Mouse (Mus musculus): ENCODE measurements around the gene Exosc5. TPM values are rescaled to one million over a fixed set of nuclear protein-coding genes. Genes with fewer than 3 reads are reported as not detected.

The Exosc5 gene
- polyA plus RNA-seq, 1 experiment = 66.2 TPM

DNA sequence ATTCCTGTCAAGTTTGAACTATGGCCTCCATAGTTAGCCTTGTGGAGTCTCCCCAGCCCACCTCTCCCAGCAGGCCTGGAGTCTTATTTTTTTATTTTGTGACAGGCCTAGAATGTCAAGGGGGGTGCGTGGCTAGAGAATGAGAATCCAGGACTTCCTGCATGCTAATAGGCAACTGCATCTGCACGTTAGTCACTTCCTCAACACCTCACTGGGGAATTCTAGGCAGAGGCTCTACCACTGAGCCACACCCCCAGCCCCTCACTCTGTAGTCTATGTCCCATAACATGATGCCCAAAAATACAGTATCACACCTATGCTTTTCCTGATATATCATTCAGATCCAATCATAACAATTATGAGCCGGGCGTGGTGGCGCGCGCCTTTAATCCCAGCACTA is 18.0 kb downstream of the Exosc5 start:
- no peak for DNase-seq (ENCODE audit: low read depth)

DNA sequence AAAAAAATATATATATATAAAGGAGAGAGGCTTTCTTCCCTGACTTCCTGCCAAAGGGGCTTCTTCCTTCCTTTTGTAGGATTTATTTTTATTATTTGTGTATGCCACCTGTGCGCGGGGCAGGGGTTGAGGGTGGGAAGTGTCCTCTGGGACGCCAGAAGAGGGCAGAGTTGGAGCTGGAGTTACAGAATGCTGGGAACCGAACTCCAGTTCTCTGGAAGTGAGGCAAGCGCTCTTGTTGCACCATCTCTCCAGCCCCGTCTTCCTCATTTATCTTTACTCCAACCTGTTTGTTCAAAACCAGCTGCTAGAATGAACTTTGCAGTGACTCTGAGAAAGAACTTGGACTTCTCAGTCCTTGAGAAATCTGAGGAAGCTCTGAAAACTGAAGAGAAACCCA is 21.0 kb downstream of the Exosc5 start:
- no peak for DNase-seq (ENCODE audit: low read depth)

DNA sequence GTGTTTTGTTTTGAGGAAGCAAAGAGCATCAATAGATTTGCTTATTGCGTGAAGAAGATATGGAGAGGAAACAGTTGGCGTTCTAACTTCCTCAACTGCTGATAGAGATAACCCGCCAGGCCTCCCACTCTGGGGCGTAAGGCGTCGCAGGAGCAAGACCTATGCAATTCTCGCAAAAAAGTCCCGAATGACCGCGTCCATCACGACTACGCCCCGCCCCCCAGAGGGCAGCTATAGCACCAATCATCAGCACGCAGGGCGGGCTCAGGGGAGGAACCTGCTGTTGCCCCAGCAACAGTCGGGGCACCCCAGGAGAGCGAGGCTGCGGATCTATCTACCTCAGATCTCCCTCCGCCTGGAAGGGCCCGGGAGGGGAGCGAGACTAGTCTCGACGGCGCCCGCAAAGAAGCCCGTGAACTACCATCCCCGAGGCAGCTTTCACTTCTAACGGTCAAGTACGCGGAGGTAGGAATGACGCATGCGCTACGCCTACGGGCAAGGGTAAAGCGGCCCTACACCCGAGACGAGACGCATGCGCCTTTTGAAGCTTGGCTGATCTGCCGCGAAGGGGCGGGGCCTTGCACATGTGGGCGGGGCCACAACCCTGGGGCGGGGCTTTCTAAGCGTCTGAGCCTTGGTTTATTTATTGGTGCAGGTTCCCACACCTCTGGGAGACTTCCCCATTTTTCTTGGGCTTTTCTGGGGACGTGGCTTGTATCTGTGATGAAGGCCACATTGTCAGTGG is 21.7 kb downstream of the Exosc5 start, which contains the start of gene B9d2:
TSS of gene B9d2 (plus strand) at position 267 of the 745 bp plus-strand sequence.
- DNase-seq (ENCODE audit: low read depth) = no peak

DNA sequence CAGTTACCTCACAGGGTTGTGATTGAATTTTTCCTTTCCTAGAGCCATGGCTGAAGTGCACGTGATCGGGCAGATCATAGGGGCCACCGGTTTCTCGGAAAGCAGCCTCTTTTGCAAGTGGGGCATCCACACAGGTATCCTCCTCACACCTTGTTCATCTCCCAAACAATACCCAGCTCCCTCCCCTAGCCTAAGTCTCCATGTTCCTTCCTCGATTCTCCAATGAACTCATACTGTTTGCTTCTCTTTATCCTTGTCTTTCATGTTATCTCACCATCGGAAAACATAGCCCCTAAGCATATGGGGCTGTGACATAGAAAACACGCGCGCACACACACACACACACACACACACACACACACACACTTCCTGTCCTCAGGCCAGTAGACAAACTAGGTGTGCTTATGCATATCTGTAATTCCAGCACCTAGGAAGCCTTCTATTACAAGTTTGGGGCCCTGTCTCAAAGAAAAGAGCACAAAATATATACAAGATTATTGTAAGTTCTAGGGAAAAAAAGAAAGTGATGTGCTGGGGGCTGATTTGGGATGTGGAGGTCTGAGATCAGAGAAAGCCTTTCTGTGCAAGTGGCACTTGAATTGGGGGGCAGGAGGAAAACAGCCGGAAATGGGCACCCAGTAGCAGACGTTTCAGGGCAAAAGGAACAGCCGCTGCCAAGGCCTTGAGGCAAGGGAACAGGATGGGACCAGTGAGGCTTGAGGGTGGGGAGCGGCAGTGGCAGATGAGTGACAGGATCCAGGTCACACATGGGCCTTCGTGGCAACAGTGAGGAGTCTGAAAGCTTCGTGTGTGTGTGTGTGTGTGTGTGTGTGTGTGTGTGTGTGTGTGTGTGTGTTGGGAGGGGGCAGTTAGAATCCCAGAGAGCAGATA is 22.6 kb downstream of the Exosc5 start:
- DNase-seq (ENCODE audit: low read depth) = no peak

DNA sequence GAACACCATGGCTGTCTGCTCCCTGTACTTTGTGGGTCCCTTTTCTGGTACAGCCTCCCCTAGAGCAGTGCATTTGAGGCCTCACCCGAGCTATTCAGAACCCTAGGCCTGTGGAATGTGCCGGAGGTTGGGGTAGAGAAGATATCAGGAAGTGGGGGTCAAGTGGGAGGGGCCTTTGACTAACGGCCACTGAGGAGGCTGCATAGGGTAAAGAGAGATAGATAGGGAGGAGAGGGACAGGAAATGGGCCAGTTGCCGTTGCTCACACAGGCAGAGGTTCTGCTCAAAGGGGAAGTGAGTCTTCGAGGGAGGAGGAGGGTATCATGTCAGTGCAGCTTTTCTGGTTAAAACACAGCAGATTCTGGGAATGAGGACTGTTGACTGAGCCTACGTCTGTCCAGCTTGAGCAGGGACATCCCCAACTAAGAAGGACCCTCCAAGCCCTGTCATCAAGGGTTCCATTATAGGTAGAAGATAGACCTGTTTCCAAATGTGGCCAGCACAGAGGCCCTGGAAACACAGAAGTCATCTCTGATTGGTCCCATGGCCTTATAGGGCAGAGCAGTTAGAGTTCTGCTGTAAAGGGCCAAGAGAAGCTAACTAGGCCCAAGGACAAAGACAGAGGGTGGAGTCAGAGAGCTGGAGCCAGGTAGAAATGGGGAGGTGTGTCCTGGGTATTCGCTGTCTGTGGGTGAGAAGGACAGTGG is 24.7 kb downstream of the Exosc5 start:
- DNase-seq (ENCODE audit: low read depth) = no peak

DNA sequence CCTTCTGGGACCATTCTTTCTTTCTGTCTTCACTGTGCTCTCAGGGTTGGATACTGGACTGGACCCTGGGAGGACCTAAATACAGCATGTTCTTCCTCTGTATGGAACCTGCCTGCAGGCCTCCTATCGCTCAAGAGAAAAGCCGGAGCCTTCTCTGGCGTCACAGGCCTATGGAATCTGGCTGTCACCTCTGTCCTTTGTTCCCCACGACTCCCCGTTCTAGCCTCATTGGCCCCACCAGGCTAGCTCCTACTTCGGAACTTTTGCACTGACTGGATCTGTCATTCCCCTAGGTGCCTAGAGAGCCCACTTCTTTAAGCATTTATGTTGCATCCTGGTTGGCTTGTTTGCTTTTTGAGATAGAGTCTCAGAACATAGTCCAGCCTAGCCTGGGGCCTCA is 25.7 kb downstream of the Exosc5 start:
- DNase-seq (ENCODE audit: low read depth) = no peak

DNA sequence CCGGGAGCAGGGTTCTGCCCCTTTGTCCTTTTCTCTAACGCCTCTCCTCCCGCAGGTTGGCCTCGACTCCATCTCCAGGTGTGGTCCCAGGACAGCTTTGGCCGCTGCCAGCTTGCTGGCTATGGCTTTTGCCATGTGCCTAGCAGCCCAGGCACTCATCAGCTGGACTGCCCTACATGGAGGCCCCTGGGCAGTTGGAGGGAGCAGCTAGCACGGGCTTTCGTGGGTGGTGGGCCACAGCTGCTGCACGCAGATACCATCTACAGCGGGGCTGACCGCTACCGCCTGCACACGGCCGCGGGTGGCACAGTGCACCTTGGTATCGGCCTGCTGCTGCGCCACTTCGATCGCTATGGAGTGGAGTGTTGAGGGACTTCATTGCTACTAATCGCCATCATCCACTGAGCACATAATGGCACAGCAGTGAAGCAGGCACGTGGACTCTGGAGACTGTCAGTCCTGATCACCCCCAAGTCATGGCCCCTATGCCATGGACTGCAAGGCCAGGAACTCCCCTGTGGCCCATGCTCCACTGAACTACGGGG is 27.0 kb downstream of the Exosc5 start:
- no peak for DNase-seq (ENCODE audit: low read depth)

DNA sequence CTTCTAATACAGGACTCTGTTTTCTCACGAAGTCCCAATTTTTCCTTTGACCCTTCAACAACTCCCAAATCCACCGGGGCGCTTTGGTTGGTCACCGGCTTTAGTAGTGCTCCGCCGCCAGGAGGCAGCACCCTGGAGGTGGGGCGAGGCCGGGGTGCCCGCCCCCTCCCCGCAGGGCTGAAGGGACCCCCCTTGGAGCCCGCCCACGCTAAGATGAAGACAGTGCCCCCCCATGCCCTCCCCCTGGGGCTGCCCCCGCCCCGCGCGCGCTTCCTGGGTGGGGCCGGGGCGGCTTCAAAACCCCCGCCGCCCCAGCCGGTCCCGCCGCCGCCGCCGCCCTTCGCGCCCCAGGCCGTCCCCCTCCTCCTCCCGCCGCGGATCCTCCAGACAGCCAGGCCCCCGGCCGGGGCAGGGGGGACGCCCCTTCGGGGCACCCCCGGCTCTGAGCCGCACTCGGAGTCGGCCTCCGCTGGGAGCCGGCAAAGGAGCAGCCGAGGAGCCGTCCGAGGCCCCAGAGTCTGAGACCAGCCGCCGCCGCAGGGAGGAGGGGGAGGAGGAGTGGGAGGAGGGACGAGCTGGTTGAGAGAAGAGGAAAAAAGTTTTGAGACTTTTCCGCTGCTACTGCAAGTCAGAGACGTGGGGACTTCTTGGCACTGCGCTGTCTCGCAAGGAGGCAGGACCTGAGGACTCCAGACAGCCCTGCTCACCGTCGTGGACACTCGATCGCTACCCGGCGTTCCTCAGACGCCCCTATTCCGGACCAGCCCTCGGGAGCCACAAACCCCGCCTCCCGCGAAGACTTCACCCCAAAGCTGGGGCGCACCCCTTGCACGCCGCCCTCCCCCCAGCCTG is 27.9 kb downstream of the Exosc5 start, which contains the start of gene Tgfb1:
TSS of gene Tgfb1 (plus strand) at position 323 of the 852 bp plus-strand sequence.
- no peak for DNase-seq (ENCODE audit: low read depth)

DNA sequence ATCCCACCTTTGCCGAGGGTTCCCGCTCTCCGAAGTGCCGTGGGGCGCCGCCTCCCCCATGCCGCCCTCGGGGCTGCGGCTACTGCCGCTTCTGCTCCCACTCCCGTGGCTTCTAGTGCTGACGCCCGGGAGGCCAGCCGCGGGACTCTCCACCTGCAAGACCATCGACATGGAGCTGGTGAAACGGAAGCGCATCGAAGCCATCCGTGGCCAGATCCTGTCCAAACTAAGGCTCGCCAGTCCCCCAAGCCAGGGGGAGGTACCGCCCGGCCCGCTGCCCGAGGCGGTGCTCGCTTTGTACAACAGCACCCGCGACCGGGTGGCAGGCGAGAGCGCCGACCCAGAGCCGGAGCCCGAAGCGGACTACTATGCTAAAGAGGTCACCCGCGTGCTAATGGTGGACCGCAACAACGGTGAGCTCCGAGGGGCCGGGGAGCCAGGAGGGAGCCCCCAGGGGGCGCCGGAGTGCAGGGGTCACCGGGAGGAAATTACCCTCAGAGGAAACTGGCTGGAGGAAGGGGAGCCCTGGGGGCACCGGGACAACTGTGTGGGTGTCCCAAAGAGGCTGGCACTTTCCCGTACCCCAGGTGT is 28.9 kb downstream of the Exosc5 start:
- DNase-seq (ENCODE audit: low read depth) = no peak

DNA sequence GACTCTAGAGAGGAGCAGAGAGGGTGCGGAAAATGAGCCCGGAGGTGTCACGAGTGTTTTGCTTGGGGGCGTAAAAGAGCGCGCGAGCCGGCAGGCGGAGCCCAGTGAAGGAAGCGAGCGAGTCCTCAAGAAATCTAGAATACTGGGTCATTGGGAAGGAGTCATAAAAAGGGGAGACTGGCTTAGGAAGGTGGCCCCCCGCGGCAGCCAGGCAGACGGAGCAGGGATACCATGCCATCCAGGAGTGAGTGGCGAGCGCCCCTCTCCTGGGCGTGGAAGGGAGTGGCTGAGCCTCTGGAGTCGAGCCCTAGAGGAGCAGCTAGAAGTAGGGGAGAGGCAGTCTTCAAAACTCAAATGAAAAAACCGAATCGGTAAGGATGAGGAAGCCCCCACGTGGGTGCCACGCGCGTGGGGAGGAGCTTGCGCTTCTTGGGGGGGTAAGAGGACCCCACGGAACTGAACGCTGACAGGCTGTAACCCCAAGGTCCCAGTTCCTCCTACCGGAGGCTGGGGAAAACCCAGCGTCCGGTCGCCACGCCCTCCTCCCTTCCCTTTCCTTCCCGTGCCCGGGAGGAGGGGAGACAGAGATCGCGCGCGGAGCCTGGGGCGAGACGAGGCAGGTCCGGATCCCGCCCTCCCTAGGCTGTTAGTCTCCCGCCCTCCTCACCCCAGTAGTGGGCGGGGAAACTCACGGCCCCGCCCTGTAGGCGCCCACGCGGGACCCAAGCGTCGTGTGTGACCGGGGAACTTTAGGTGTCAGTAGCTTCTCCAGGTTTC is 30.0 kb downstream of the Exosc5 start:
- DNase-seq (ENCODE audit: low read depth) = no peak

DNA sequence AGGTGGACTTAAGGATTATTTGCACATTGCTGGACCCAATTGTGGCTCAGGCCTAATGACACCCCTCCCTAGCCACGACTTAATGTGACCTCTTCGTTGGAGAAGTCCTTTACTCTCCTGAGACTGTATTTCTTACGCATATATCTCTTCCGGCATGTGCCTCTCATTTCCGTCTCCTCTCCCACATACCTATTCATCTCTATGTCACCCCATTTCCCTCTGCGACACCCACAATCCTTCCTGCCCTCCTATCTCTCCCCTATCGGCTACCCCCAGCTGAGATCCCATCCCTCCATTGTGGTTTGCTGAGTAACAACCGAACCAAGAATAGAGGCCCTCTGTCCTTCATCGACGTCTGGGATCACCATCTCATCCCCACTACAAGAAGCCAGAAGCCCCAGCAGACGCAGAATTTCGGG is 30.6 kb downstream of the Exosc5 start:
- DNase-seq (ENCODE audit: low read depth) = no peak

DNA sequence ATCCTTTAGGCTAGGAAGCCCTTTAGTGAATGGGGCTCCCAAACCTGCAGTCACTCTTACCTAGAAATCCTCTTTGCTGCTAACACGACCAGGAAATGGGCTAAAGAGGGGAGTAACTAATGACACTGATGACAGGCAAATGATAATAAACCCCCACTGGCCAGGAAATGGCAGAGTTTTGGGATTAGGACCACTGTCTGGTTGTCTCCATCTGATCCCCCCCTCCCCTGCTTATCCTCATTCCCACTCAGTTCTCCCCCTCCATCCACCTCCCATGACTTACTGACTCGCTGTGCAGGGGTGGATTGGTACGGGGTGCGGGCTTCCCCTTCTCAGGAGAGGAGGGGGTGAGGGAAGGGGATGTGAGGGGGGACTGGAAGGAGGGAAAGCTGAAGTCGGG is 31.1 kb downstream of the Exosc5 start:
- DNase-seq (ENCODE audit: low read depth) = no peak

DNA sequence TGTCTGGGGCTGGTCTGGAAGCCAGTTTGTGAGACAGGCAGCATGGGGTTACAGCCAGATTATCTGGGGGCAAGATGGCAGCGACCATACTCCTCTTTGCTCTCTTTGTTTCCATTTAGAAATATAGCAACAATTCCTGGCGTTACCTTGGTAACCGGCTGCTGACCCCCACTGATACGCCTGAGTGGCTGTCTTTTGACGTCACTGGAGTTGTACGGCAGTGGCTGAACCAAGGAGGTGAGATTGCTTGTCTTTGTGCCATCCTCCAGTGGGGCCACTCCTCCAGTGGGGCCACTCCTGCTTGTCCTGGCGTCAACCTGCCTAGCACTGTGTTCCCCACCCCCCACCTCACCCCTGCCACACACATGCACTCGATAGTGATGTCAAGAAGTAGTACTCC is 35.1 kb downstream of the Exosc5 start:
- DNase-seq (ENCODE audit: low read depth) = no peak

DNA sequence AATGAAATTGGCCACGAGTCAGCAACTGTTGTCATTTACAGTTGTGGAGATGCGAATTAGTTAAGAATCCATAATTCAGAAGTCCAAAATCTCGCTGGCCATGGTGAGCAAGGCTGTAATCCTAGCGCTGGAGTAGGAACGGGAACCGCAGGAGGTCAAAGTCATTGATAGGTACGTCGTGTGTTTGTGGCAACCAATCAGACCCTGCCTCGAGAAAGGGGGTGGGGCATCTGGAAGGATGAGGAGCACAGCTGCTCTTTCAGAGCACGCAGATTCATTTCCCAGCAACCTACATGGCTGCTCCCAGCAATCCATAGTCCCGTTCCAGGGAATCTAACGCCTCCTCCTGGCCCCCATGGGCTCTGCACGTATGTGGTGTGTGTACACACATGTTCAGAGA is 40.9 kb downstream of the Exosc5 start:
- no peak for DNase-seq (ENCODE audit: low read depth)

DNA sequence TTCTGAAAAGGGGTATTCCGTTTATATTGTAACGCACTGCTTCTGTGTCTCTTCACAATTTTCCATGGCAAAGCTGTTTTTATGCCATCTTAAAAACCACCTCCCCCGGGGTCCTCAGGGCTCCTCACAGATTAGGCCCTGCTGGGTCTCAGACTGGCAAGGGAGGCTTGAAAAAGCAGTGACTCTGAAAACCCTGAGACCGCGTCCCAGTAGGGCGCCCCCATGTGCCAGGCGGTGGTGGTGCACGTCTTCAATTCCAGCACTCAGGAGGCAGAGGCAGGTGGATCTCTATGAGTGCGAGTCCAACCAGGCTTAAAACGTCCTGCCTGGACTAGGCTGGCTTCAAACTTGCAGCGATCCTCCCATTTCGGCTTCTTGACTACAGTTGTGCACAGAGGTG is 41.8 kb downstream of the Exosc5 start:
- DNase-seq (ENCODE audit: low read depth) = no peak

DNA sequence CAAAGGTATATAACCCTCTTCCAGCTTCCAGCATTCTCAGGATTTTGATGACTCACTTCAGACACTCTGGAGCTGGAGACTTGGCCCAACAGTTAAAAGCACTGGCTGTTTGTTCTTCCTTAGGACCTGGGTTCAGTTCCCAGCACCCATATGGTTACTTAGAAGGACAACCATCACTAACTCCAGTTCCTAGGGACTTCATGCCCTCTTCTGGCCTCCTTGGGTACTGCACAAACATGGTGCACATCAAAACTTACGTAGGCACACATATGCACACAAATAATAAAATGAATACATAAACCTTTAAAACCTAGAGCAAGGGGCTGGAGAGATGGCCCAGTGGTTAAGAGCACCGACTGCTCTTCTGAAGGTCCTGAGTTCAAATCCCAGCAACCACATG is 43.4 kb downstream of the Exosc5 start:
- no peak for DNase-seq (ENCODE audit: low read depth)

DNA sequence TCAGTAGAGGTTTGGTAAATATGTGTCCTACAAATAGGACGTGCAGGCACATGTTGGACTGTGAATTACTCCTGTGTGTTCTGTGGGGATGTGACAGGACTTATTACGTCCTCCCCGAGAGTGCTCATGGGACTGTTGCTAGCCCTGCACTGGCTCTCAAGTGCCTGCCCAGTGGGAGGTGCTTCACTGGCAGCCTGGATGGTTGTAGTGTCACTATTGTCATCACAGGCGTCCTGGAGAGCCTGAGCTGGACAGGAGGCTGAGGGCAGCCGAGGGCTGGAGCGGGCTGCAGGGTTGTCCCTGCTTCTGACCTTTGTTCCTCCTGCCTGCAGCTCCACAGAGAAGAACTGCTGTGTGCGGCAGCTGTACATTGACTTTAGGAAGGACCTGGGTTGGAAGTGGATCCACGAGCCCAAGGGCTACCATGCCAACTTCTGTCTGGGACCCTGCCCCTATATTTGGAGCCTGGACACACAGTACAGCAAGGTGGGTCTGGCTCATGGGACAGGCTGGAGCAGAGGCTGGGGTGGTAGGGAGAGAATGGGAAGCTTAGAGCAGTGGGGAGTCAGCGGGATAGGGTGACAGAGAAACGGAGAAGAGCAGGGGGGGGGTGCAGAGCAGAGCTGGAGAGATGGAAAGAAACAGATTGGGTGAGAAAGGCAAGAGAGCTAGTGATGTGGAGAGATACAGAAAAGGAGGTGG is 45.0 kb downstream of the Exosc5 start:
- no peak for DNase-seq (ENCODE audit: low read depth)

DNA sequence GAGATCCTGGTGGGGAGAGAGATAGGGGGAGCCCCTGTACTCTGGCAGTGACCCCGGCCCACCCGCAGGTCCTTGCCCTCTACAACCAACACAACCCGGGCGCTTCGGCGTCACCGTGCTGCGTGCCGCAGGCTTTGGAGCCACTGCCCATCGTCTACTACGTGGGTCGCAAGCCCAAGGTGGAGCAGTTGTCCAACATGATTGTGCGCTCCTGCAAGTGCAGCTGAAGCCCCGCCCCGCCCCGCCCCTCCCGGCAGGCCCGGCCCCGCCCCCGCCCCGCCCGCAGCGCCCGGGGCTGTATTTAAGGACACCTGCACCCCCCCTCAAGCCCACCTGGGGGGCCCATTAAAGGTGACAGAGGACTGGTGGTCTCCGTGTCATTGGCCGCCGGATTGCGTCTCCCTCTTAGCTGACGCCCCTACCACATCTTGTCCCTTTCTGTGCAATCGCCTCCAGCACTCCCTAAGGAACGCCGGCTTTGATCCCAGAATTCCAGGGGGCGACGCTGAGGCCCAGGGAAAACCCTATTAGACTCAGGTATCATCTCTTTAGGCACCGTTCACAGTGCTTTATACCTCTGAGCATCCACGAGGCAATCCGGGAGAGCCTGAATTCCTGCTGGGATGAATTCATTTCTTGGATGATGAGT is 45.9 kb downstream of the Exosc5 start:
- no peak for DNase-seq (ENCODE audit: low read depth)

DNA sequence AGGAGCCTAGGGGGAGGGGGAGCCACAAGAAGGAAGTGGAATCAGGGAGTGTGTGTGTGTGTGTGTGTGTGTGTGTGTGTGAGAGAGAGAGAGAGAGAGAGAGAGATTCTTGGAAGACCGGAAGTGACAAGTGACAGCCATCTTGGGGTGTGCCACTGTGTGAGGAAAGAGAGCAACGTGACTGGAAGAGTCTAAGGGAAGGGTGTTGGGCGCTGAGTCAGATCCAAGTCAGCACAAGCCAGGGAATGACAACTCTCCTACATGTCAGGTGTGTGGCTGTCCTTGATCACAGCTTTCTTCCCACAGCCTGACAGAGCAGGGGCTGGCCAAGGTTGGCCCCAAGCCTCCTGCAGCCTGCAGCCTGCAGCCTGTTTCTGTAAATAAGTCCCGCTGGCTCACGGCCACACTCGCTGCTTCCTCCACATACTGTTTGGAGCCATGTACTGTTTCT is 46.9 kb downstream of the Exosc5 start:
- no peak for DNase-seq (ENCODE audit: low read depth)
